Mouse (Mus musculus): ENCODE data around the gene Olfr591.
"Not testable (repeated sequence)": the region's sequence is repeated elsewhere in the genome, so short reads cannot be mapped to it uniquely, and the experiment has no call there.

Gene Olfr591

GRCm38 (mm10) chr7:103178240-103178639 lies at the start of gene Olfr591:
TSS of gene Olfr591 (minus strand) at chr7:103178340.
- DNase-seq (ENCODE audit: low spot score) = no peak

GRCm38 (mm10) chr7:103216696-103217095 lies 38.6 kb upstream of the Olfr591 start, which contains the start of gene Olfr594:
TSS of gene Olfr594 (plus strand) at chr7:103216996.
- no peak for DNase-seq (ENCODE audit: low spot score)

- DNase-seq (ENCODE audit: low spot score) = not testable (repeated sequence)
These were observed 33.9 kb upstream of the Olfr591 start for GRCm38 (mm10) chr7:103212050-103212449.

GRCm38 (mm10) chr7:103211562-103211961 lies 33.4 kb upstream of the Olfr591 start, which contains the start of gene Olfr593:
TSS of gene Olfr593 (plus strand) at chr7:103211862.
- DNase-seq (ENCODE audit: low spot score) = no peak

GRCm38 (mm10) chr7:103184503-103184902 lies 6.4 kb upstream of the Olfr591 start, which contains the start of gene Olfr592:
TSS of gene Olfr592 (plus strand) at chr7:103184803.
- DNase-seq (ENCODE audit: low spot score) = not testable (repeated sequence)

- DNase-seq (ENCODE audit: low spot score) = no peak
These were observed 8.4 kb downstream of the Olfr591 start for GRCm38 (mm10) chr7:103169697-103170096.

DNA sequence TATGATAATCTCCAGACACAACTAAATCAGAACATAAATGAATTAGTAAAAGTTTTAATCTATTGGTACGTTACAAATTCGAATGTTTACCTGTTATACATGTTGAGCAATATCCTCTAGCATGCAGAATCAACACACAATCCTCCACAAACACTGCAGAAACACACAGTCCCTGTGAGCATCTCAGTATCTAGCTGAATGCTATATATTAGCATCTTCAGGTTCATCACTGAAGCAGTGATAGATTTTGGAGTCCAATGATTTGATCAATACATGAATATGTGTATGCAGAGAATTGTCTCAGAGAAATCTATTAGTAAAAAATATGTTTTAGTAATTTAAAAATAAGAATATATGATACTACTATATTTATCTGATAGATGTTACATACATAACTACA lies 21.9 kb downstream of the Olfr591 start, which contains the start of gene Olfr589:
TSS of gene Olfr589 (minus strand) at position 101 of the 400 bp plus-strand sequence.
- no peak for DNase-seq (ENCODE audit: low spot score)

GRCm38 (mm10) chr7:103140579-103140978 lies 37.6 kb downstream of the Olfr591 start, which contains the start of gene Olfr588-ps1:
TSS of gene Olfr588-ps1 (plus strand) at chr7:103140879.
- no peak for DNase-seq (ENCODE audit: low spot score)

DNA sequence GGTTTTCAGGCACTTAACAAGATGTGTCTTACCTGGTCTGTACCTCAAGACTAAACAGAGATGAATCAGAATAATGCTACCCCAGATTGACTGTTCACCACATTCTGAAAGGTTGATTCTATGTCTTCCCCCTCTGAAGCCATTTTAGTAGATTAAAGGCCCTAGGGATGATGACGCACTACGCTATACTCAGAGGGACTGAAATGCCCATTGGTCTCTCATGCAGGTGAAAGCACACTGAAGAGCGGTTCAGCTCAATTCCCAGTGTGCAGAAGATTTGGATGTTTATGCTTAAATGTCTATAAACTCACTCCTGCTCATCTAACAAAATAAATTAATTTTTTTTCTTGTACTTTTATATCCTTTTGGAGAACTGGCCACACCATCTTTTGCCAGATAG lies 52.6 kb downstream of the Olfr591 start, which contains the start of gene Olfr586:
TSS of gene Olfr586 (minus strand) at position 101 of the 400 bp plus-strand sequence.
- DNase-seq (ENCODE audit: low spot score) = no peak

- no peak for DNase-seq (ENCODE audit: low spot score)
These were observed 58.7 kb downstream of the Olfr591 start for GRCm38 (mm10) chr7:103119406-103119805.
